Mouse (Mus musculus): ENCODE results near the gene Clca1. TPM values are rescaled to one million over a fixed set of nuclear protein-coding genes. Genes with fewer than 3 reads are reported as not detected.
"Not testable (repeated sequence)": the region's sequence is repeated elsewhere in the genome, so short reads cannot be mapped to it uniquely, and the experiment has no call there.

Clca1 gene
- 0.07 TPM in 1 of 2 replicates, not detected in the other for polyA plus RNA-seq (2014; fragmentation: Nextera tagmentation; extraction: Ambion mirVana)

GRCm38 (mm10) chr3:145032676-145033075 lies at the start of gene Clca1:
Gene Clca1 (minus strand): TSS chr3:145032776.
- no peak for ATAC-seq (ENCODE audit: low read depth)
- no peak within 1 kb of the TSS for H3K4me3 ChIP-seq (ENCODE audit: low read depth, low read length)
- no peaks in the 10 kb centered on the region for H3K36me3 ChIP-seq (ENCODE audit: control insufficient read depth, insufficient read depth, low read length)
- no peak within 1 kb of the TSS for H3K4me2 ChIP-seq (ENCODE audit: low read depth, low read length)
- no peak within 1 kb of the TSS for H3K27ac ChIP-seq (ENCODE audit: low read depth, low read length)
- no peaks in the 10 kb centered on the region for H3K4me1 ChIP-seq (ENCODE audit: control insufficient read depth, insufficient read depth, low read length)
- no peaks in the 10 kb centered on the region for H3K27me3 ChIP-seq (ENCODE audit: control insufficient read depth, insufficient read depth, low read length)
- no peaks in the 10 kb centered on the region for H3K9me3 ChIP-seq (ENCODE audit: control insufficient read depth, low read length)
- no peak within 1 kb of the TSS for H3K9ac ChIP-seq (replicated peaks; ENCODE audit: low read depth, low read length)

DNA sequence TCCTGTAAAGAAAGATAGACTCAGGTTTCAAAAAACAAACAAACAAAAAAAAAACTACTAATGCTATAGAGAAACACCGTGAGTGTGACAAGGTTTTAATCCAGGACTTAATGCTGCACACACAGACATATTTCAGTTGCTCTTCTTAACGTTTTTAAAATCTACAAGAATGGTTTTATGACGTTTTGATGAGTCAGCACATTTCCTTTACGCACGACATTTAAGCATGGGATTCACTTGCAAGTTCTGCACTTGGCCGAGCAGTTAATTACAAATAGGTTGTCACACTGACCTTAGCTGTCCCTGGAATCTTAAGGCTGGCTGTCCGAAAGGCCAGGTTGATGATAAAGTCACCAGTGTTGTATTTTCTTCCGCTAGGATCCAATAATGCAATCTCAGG lies 48.3 kb upstream of the Clca1 start:
- Histone ChIP-seq H3K4me3 (ENCODE audit: low read depth, low read length) (no peak overlapping the region), H3K9ac (replicated peaks; ENCODE audit: low read depth, low read length) (no peak overlapping the region), H3K4me2 (ENCODE audit: low read depth, low read length) (no peak overlapping the region), H3K27ac (ENCODE audit: low read depth, low read length) (no peak overlapping the region), H3K9me3 (ENCODE audit: control insufficient read depth, low read length) (no peaks in the 10 kb centered on the region), H3K36me3 (ENCODE audit: control insufficient read depth, insufficient read depth, low read length) (no peaks in the 10 kb centered on the region), H3K27me3 (ENCODE audit: control insufficient read depth, insufficient read depth, low read length) (no peaks in the 10 kb centered on the region), H3K4me1 (ENCODE audit: control insufficient read depth, insufficient read depth, low read length) (no peaks in the 10 kb centered on the region)
- no peak for ATAC-seq (ENCODE audit: low read depth)
- 80% methylated on average over 8 of the region's 8 CpGs for WGBS

DNA sequence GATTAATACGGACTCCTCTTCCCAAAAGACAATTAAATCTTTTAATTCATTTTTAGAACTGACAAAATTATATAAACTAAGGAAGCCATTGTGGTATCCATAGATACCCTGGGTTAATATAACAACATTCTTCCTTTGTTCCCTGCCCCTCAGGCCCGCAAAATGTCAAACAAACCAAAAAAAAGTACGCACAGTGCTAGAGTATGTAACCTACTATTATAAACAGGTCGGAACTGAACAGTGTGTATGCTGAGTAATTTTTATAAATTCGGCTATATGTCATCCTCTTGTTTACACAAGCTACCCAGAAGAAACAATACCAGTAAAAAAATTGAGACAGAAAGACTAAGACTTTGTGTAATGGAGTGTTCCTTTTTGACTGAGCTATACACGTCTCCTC lies 45.8 kb upstream of the Clca1 start:
- Histone ChIP-seq H3K4me1 (ENCODE audit: control insufficient read depth, insufficient read depth, low read length) (no peaks in the 10 kb centered on the region), H3K36me3 (ENCODE audit: control insufficient read depth, insufficient read depth, low read length) (no peaks in the 10 kb centered on the region), H3K27me3 (ENCODE audit: control insufficient read depth, insufficient read depth, low read length) (no peaks in the 10 kb centered on the region), H3K27ac (ENCODE audit: low read depth, low read length) (no peak overlapping the region), H3K9ac (replicated peaks; ENCODE audit: low read depth, low read length) (no peak overlapping the region), H3K9me3 (ENCODE audit: control insufficient read depth, low read length) (no peaks in the 10 kb centered on the region), H3K4me2 (ENCODE audit: low read depth, low read length) (no peak overlapping the region), H3K4me3 (ENCODE audit: low read depth, low read length) (no peak overlapping the region)
- 84% methylated on average over 6 of the region's 6 CpGs for WGBS
- ATAC-seq (ENCODE audit: low read depth), result no peak

- H3K27ac ChIP-seq (ENCODE audit: low read depth, low read length), result no peak overlapping the region
- H3K4me1 ChIP-seq (ENCODE audit: control insufficient read depth, insufficient read depth, low read length), result no peaks in the 10 kb centered on the region
- H3K27me3 ChIP-seq (ENCODE audit: control insufficient read depth, insufficient read depth, low read length), result no peaks in the 10 kb centered on the region
- no peaks in the 10 kb centered on the region for H3K9me3 ChIP-seq (ENCODE audit: control insufficient read depth, low read length)
- H3K36me3 ChIP-seq (ENCODE audit: control insufficient read depth, insufficient read depth, low read length), result no peaks in the 10 kb centered on the region
- 95% methylated on average over 3 of the region's 3 CpGs for WGBS
- no peak overlapping the region for H3K4me3 ChIP-seq (ENCODE audit: low read depth, low read length)
- H3K9ac ChIP-seq (replicated peaks; ENCODE audit: low read depth, low read length), result no peak overlapping the region
- no peak overlapping the region for H3K4me2 ChIP-seq (ENCODE audit: low read depth, low read length)
- ATAC-seq (ENCODE audit: low read depth), result no peak
Measured at GRCm38 (mm10) chr3:145072339-145072738, 39.8 kb upstream of the Clca1 start.

DNA sequence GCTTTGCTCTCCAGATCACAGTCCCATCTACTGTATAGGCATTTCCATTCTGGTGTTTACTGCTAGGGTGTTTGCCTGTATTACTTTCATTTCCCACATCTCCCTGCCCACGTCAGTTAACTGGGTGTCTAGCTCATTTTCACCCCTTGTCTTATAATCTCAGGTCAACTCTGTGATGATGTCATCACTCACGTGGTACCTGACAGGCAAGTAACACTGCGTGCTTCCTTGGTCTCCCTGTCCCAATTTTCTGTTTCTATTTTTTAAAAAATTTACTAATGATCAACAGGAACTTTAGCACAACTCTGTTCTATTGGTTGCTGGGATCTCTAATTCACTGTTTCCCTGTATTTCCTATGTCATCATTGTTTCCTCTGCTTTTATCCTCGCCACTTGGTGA lies 36.4 kb upstream of the Clca1 start:
- Histone ChIP-seq H3K9ac (replicated peaks; ENCODE audit: low read depth, low read length) (no peak overlapping the region), H3K4me2 (ENCODE audit: low read depth, low read length) (no peak overlapping the region), H3K4me3 (ENCODE audit: low read depth, low read length) (no peak overlapping the region), H3K27me3 (ENCODE audit: control insufficient read depth, insufficient read depth, low read length) (no peaks in the 10 kb centered on the region), H3K36me3 (ENCODE audit: control insufficient read depth, insufficient read depth, low read length) (no peaks in the 10 kb centered on the region), H3K9me3 (ENCODE audit: control insufficient read depth, low read length) (no peaks in the 10 kb centered on the region), H3K4me1 (ENCODE audit: control insufficient read depth, insufficient read depth, low read length) (no peaks in the 10 kb centered on the region), H3K27ac (ENCODE audit: low read depth, low read length) (no peak overlapping the region)
- 89% methylated on average over 4 of the region's 4 CpGs for WGBS
- ATAC-seq (ENCODE audit: low read depth), result no peak

DNA sequence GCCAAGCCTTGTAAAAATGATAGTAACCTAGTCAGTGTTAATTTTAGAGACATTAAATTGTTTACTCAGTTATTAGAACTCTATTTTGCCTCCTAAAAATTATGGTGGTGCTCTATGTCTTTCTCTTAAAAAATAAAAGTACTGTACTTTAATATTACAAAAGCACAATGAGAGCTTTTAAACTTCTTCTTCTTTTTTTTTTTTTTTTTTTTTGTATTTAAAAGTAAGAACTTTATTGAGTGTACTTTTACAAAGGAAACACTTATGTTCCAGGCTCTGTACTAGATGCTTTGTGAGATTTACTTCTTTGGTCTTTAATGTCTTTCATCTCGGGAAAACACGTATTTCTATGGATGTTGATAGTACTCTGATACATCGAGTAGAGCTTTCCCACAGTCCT lies 22.6 kb upstream of the Clca1 start:
- H3K27ac ChIP-seq (ENCODE audit: low read depth, low read length); H3K27me3 ChIP-seq (ENCODE audit: control insufficient read depth, insufficient read depth, low read length); H3K4me2 ChIP-seq (ENCODE audit: low read depth, low read length); H3K9ac ChIP-seq (replicated peaks; ENCODE audit: low read depth, low read length); H3K4me3 ChIP-seq (ENCODE audit: low read depth, low read length); H3K36me3 ChIP-seq (ENCODE audit: control insufficient read depth, insufficient read depth, low read length); H3K4me1 ChIP-seq (ENCODE audit: control insufficient read depth, insufficient read depth, low read length); H3K9me3 ChIP-seq (ENCODE audit: control insufficient read depth, low read length); ATAC-seq (ENCODE audit: low read depth): not testable (repeated sequence)
- WGBS, result 97% methylated on average over 3 of the region's 3 CpGs

DNA sequence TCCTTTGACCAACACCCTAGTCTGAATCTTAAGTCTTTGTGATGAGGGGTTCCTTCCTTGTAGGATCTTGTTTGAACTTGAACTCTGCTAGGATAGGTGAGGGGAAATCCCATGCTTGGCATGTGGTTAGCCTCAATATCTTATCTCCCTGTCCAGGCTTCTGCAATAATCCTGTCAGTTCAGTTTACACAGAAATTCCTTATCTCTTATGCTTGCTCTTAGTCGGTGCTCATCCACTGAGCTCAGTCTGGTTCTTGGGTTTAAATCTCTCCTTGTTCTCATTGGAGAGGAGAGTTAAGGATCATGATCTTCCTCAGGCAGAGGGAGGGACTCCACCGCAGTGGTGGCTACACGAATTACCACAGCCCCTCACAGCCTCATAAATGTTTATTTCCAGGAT lies 17.2 kb upstream of the Clca1 start:
- no peak overlapping the region for H3K4me2 ChIP-seq (ENCODE audit: low read depth, low read length)
- H3K27ac ChIP-seq (ENCODE audit: low read depth, low read length), result no peak overlapping the region
- H3K36me3 ChIP-seq (ENCODE audit: control insufficient read depth, insufficient read depth, low read length), result no peaks in the 10 kb centered on the region
- no peak overlapping the region for H3K4me3 ChIP-seq (ENCODE audit: low read depth, low read length)
- no peak overlapping the region for H3K9ac ChIP-seq (replicated peaks; ENCODE audit: low read depth, low read length)
- no peaks in the 10 kb centered on the region for H3K9me3 ChIP-seq (ENCODE audit: control insufficient read depth, low read length)
- ATAC-seq (ENCODE audit: low read depth), result no peak
- no peaks in the 10 kb centered on the region for H3K4me1 ChIP-seq (ENCODE audit: control insufficient read depth, insufficient read depth, low read length)
- WGBS, result 80% methylated on average over 3 of the region's 3 CpGs
- H3K27me3 ChIP-seq (ENCODE audit: control insufficient read depth, insufficient read depth, low read length), result no peaks in the 10 kb centered on the region

- no peaks in the 10 kb centered on the region for H3K9me3 ChIP-seq (ENCODE audit: control insufficient read depth, low read length)
- ATAC-seq (ENCODE audit: low read depth), result no peak
- H3K9ac ChIP-seq (replicated peaks; ENCODE audit: low read depth, low read length), result no peak overlapping the region
- no peaks in the 10 kb centered on the region for H3K4me1 ChIP-seq (ENCODE audit: control insufficient read depth, insufficient read depth, low read length)
- H3K36me3 ChIP-seq (ENCODE audit: control insufficient read depth, insufficient read depth, low read length), result no peaks in the 10 kb centered on the region
- no peak overlapping the region for H3K4me3 ChIP-seq (ENCODE audit: low read depth, low read length)
- H3K27me3 ChIP-seq (ENCODE audit: control insufficient read depth, insufficient read depth, low read length), result no peaks in the 10 kb centered on the region
- WGBS, result 50% methylated on average over 3 of the region's 3 CpGs
- H3K4me2 ChIP-seq (ENCODE audit: low read depth, low read length), result no peak overlapping the region
- H3K27ac ChIP-seq (ENCODE audit: low read depth, low read length), result no peak overlapping the region
Measured at GRCm38 (mm10) chr3:145038813-145039212, 6.2 kb upstream of the Clca1 start.

- Histone ChIP-seq H3K9ac (replicated peaks; ENCODE audit: low read depth, low read length) (no peak overlapping the region), H3K27ac (ENCODE audit: low read depth, low read length) (no peak overlapping the region), H3K36me3 (ENCODE audit: control insufficient read depth, insufficient read depth, low read length) (no peaks in the 10 kb centered on the region), H3K4me3 (ENCODE audit: low read depth, low read length) (no peak overlapping the region), H3K27me3 (ENCODE audit: control insufficient read depth, insufficient read depth, low read length) (no peaks in the 10 kb centered on the region), H3K9me3 (ENCODE audit: control insufficient read depth, low read length) (no peaks in the 10 kb centered on the region), H3K4me1 (ENCODE audit: control insufficient read depth, insufficient read depth, low read length) (no peaks in the 10 kb centered on the region), H3K4me2 (ENCODE audit: low read depth, low read length) (no peak overlapping the region)
- WGBS, result 87% methylated on average over 3 of the region's 3 CpGs
- ATAC-seq (ENCODE audit: low read depth), result no peak
Measured at GRCm38 (mm10) chr3:145028036-145028435, 4.5 kb downstream of the Clca1 start.

GRCm38 (mm10) chr3:145026750-145027149 lies 5.8 kb downstream of the Clca1 start:
- 30% methylated on average over 3 of the region's 3 CpGs for WGBS
- no peaks in the 10 kb centered on the region for H3K9me3 ChIP-seq (ENCODE audit: control insufficient read depth, low read length)

More at GRCm38 (mm10) chr3:145026750-145027149, 5.8 kb downstream of the Clca1 start:
- H3K36me3 ChIP-seq (ENCODE audit: control insufficient read depth, insufficient read depth, low read length), result no peaks in the 10 kb centered on the region
- no peaks in the 10 kb centered on the region for H3K4me1 ChIP-seq (ENCODE audit: control insufficient read depth, insufficient read depth, low read length)
- H3K9ac ChIP-seq (replicated peaks; ENCODE audit: low read depth, low read length), result no peak overlapping the region
- H3K4me2 ChIP-seq (ENCODE audit: low read depth, low read length), result no peak overlapping the region
- no peak overlapping the region for H3K4me3 ChIP-seq (ENCODE audit: low read depth, low read length)
- no peak overlapping the region for H3K27ac ChIP-seq (ENCODE audit: low read depth, low read length)
- H3K27me3 ChIP-seq (ENCODE audit: control insufficient read depth, insufficient read depth, low read length), result no peaks in the 10 kb centered on the region
- no peak for ATAC-seq (ENCODE audit: low read depth)

Data from neural tube, embryonic 14.5 days (tissue).